Mouse (Mus musculus): ENCODE results near the gene Lrr1. TPM values are rescaled to one million over a fixed set of nuclear protein-coding genes. Genes with fewer than 3 reads are reported as not detected.

Gene Lrr1
- polyA plus RNA-seq (2017; shearing (Covaris generic)): 0.25 TPM

GRCm38 (mm10) chr12:69168461-69169106, at the start of gene Lrr1:
Gene Lrr1, plus strand, starts transcription at chr12:69168814.

GRCm38 (mm10) chr12:69158765-69159577, 9.6 kb upstream of the Lrr1 start, which contains the start of gene Rps29:
Gene Rps29, minus strand, starts transcription at chr12:69159186.

GRCm38 (mm10) chr12:69183583-69184308, 15.1 kb downstream of the Lrr1 start, which contains the start of the genes Rpl36al and Mgat2:
Gene Rpl36al, minus strand, starts transcription at chr12:69184083.
Gene Mgat2, plus strand, starts transcription at chr12:69184157.

GRCm38 (mm10) chr12:69196444-69197377, 28.1 kb downstream of the Lrr1 start, which contains the start of gene Gm49383:
Gene Gm49383, minus strand, starts transcription at chr12:69197104.

GRCm38 (mm10) chr12:69198164-69198535, 29.5 kb downstream of the Lrr1 start, which contains the start of gene Dnaaf2:
Gene Dnaaf2, minus strand, starts transcription at chr12:69198429.

GRCm38 (mm10) chr12:69204052-69204833, 35.6 kb downstream of the Lrr1 start, which contains the start of gene Gm49384:
Gene Gm49384, minus strand, starts transcription at chr12:69204267.

GRCm38 (mm10) chr12:69227776-69228466, 59.3 kb downstream of the Lrr1 start, which contains the start of gene Pole2:
Gene Pole2, minus strand, starts transcription at chr12:69228195.

Other genes starting within 250 kb of the Lrr1 start
- gene Rps29, start 9.6 kb upstream of the Lrr1 start, polyA plus RNA-seq (2017; shearing (Covaris generic)): 2,126 TPM
- 313 TPM for gene Rpl36al, start 15.3 kb downstream of the Lrr1 start, polyA plus RNA-seq (2017; shearing (Covaris generic))
- gene Mgat2, start 15.3 kb downstream of the Lrr1 start, polyA plus RNA-seq (2017; shearing (Covaris generic)): 45.8 TPM
- gene Gm49383, start 28.3 kb downstream of the Lrr1 start, polyA plus RNA-seq (2017; shearing (Covaris generic)): 5.0 TPM
- 3.9 TPM for gene Dnaaf2, start 29.6 kb downstream of the Lrr1 start, polyA plus RNA-seq (2017; shearing (Covaris generic))
- 3.0 TPM for gene Gm49384, start 35.5 kb downstream of the Lrr1 start, polyA plus RNA-seq (2017; shearing (Covaris generic))
- 4.0 TPM for gene Pole2, start 59.4 kb downstream of the Lrr1 start, polyA plus RNA-seq (2017; shearing (Covaris generic))
- 17.8 TPM for gene Klhdc1, start 72.4 kb downstream of the Lrr1 start, polyA plus RNA-seq (2017; shearing (Covaris generic))
- gene Klhdc2, start 127.9 kb downstream of the Lrr1 start, polyA plus RNA-seq (2017; shearing (Covaris generic)): 25.7 TPM
- 141 TPM for gene Nemf, start 188.4 kb downstream of the Lrr1 start, polyA plus RNA-seq (2017; shearing (Covaris generic))
- gene Arf6, start 203.3 kb downstream of the Lrr1 start, polyA plus RNA-seq (2017; shearing (Covaris generic)): 365 TPM
- 5.3 TPM for gene Gm9887, start 203.6 kb downstream of the Lrr1 start, polyA plus RNA-seq (2017; shearing (Covaris generic))